Mouse (Mus musculus) neutrophil, adult 83 days (primary cell): ENCODE results near the gene Snrnp70. TPM values are rescaled to one million over a fixed set of nuclear protein-coding genes. Genes with fewer than 3 reads are reported as not detected.

Experiments
- total RNA-seq, 2 experiments: library from RNA; stranded (reverse); gene quantifications; one replicate each; pipeline ENCODE4 v1.2.4; 2023

Gene Snrnp70
- 100 to 1,000 TPM; 256 to 279 TPM for total RNA-seq

DNA sequence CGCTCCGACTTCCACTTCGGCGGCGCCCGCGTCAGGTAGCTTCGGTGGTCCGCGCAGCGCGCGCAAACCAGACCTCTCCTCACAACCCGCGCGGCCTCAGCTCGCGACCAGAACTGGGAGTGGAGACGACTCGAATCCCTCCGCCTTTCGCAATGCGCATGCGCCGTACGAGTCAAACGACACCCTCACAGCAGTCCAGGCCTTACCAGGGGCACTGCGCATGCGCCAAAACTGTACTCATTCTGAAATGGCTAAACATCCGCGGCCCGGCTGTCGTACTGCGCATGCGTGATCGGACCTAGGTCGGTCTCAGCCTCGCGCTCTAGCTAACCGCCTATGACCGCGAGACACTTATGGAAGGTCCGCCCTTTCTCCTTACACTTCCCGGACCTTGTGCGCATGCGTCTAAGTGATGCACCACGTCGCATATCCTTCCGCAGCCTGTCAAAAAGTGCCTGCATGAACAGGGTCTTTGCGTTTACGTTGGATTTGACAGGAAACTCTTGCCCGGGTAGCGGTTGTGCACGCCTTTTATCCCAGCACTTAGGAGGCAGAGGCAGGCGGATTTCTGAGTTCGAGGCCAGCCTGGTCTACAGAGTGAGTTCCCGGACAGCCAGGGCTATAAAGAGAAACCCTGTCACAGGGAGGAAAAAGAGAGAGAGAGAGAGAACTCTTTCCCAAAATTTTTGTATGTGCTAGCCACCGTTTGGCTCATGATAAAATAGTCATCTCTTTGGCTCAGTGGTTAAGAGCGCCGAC is at the start of gene Snrnp70:
TSS of gene Snrnp70 (minus strand) at position 165 of the 759 bp plus-strand sequence.

GRCm38 (mm10) chr7:45437521-45438276 is 42.2 kb upstream of the Snrnp70 start, which contains the start of gene Ruvbl2:
Gene Ruvbl2, minus strand, starts transcription at chr7:45438096.

DNA sequence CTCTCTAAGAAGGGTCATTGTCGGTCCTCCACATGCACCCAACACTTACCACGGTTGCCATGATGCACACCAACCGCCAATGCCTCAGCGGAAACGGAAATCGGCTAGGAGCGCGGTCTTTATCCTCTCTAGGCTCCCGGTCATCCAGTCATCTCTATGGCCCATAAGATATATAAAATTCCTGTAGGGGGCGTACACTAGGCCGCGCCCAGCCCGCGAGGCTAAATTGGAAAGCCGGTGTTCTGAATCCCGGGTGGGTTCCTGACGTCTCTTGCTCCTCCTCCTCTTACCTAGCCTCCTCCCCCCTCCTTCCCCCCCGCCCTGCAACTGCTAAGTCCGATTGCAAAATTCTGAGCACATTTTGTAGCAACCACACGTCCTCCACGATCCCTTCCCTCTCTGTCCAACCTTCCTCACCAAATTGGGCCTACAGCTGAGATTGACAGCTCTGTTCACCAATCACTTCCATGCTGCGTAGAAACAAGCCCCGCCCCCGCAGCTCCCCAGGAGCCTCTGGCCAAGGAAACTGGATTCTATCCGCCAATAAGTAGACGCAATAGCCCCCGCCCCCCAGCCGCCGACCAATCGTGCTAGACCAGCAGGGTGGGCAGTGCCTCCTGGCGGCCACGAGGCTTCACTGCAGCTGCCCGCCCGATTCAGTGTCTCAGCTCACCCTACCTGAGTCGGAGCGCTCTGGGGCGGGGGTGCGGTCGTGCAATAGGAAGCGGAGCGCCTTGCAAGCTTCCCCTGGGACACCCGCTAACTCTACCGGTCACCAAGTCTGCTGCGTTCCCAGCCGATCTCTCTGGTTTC is 38.9 kb upstream of the Snrnp70 start, which contains the start of gene Gys1:
TSS of gene Gys1 (plus strand) at position 642 of the 813 bp plus-strand sequence.

GRCm38 (mm10) chr7:45420615-45420919 is 25.0 kb upstream of the Snrnp70 start, which contains the start of gene Lhb:
Gene Lhb, plus strand, starts transcription at chr7:45420820.

GRCm38 (mm10) chr7:45413113-45413863 is 17.7 kb upstream of the Snrnp70 start, which contains the start of gene Ntf5:
Gene Ntf5, plus strand, starts transcription at chr7:45413695.

GRCm38 (mm10) chr7:45405091-45406075 is 9.8 kb upstream of the Snrnp70 start, which contains the start of gene Kcna7:
Gene Kcna7, plus strand, starts transcription at chr7:45405653.

DNA sequence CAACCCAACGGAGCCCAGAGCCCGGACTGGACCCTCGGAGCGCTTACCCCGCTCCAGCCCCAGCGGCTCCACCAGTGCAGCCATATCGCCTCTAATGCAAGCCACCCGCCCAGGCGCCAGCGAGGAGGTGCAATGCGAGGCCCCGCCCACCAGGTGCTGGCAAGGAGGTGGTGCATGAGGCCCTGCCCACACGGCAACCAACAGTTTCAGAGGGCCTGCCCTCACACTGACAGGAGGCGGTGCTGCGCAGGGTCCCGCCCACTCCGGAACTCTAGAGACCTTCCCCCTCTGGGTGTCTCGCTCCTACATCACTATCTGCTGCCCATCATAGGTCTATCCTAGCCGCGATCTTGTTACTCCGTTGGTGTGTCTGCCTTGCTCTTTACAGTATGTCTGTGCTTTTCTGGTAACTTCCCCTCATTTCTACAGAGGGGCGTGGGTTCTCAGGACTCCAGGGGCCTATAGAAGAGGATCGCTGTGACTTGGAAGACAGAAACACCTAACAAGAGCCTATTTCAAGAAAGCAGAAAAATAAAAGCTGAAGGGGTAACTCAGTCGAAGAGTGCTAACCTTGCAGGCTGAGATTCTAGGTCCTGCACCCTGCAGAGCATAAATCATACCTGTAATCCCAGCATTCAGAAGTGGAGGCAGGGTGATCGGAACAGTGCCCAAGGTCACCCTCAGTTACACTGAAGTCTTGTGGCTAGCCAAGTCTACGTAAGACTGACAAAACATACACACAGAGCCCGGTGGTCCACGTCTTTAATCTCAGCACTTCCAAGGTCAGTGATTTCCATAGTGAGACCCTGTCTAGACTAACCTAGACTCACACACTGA is 24.8 kb downstream of the Snrnp70 start, which contains the start of gene Lin7b:
TSS of gene Lin7b (minus strand) at position 109 of the 837 bp plus-strand sequence.

GRCm38 (mm10) chr7:45366652-45367019 is 28.9 kb downstream of the Snrnp70 start, which contains the start of gene Ppfia3:
Gene Ppfia3, minus strand, starts transcription at chr7:45367019.

GRCm38 (mm10) chr7:45335056-45335455 is 60.5 kb downstream of the Snrnp70 start, which contains the start of gene Hrc:
Gene Hrc, plus strand, starts transcription at chr7:45335290.

DNA sequence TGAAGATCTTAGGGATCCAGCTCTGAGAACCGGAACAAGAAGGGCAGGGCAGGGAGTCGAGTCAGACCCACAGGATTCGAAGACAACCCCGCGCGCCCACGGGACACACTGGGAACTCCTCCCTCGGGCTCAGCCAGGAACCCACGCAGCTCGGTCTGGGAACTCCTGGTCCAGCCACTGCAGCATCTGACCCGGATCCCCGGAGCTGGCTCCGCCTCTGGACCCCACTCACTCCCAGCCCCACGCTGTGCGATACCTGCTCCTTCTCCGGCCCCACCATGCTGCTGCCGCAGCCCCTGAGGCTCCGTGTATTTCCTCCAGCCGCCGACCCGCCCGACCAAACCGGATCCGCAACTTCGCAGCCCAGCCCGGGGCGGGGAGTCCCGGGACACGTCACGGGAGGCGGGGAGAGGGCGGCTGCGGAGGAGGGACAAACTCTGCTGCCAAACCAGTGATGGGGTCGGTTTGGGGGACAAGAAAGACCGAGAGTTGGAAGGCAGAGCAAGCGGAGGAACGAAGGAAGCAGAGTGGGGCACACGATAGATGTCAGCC is 62.0 kb downstream of the Snrnp70 start, which contains the start of gene Trpm4:
TSS of gene Trpm4 (minus strand) at position 350 of the 552 bp plus-strand sequence.

Other genes starting within 250 kb of the Snrnp70 start
- 10 to 100 TPM; 46.2 to 47.4 TPM for gene Pih1d1, start 241.4 kb downstream of the Snrnp70 start, total RNA-seq
- 10 to 100 TPM; 82.4 to 96.0 TPM for gene Aldh16a1, start 241.2 kb downstream of the Snrnp70 start, total RNA-seq
- not detected for gene Slc17a7, start 231.8 kb downstream of the Snrnp70 start, total RNA-seq
- gene Gfy, start 216.2 kb downstream of the Snrnp70 start, total RNA-seq: not detected
- not detected for gene Pth2, start 214.7 kb downstream of the Snrnp70 start, total RNA-seq
- gene Ccdc155, start 190.8 kb downstream of the Snrnp70 start, total RNA-seq: not detected
- 1 to 10 TPM; 1.0 to 1.3 TPM for gene Dkkl1, start 183.6 kb downstream of the Snrnp70 start, total RNA-seq
- gene Tead2, start 180.0 kb downstream of the Snrnp70 start, total RNA-seq: not detected
- 100 to 1,000 TPM; 297 to 345 TPM for gene Cd37, start 156.6 kb downstream of the Snrnp70 start, total RNA-seq
- gene Slc6a16, start 154.7 kb downstream of the Snrnp70 start, total RNA-seq: under 1 TPM; 0.57 to 0.59 TPM
- under 1 TPM in 1 of 2 experiments, not detected in 1; 0.24 TPM for gene Slc6a21, start 118.2 kb downstream of the Snrnp70 start, total RNA-seq
- gene Trpm4, start 62.0 kb downstream of the Snrnp70 start, total RNA-seq: 1 to 10 TPM; 2.3 to 4.8 TPM
- under 1 TPM in 1 of 2 experiments, not detected in 1; 0.68 TPM for gene Hrc, start 60.5 kb downstream of the Snrnp70 start, total RNA-seq
- gene Ppfia3, start 28.7 kb downstream of the Snrnp70 start, total RNA-seq: under 1 TPM in 1 of 2 experiments, not detected in 1; 0.31 TPM
- gene Lin7b, start 25.2 kb downstream of the Snrnp70 start, total RNA-seq: under 1 TPM in 1 of 2 experiments, not detected in 1; 0.66 TPM
- gene Kcna7, start 9.9 kb upstream of the Snrnp70 start, total RNA-seq: not detected
- gene Ntf5, start 18.0 kb upstream of the Snrnp70 start, total RNA-seq: not detected
- not detected for gene Lhb, start 25.1 kb upstream of the Snrnp70 start, total RNA-seq
- gene Gys1, start 39.1 kb upstream of the Snrnp70 start, total RNA-seq: 10 to 100 TPM; 58.1 to 59.5 TPM
- 10 to 100 TPM; 39.6 to 42.2 TPM for gene Ruvbl2, start 42.4 kb upstream of the Snrnp70 start, total RNA-seq
- 1,000 to 10,000 TPM; 1,390 to 1,483 TPM for gene Ftl1, start 64.1 kb upstream of the Snrnp70 start, total RNA-seq
- 10 to 100 TPM; 42.0 to 45.1 TPM for gene Bax, start 71.2 kb upstream of the Snrnp70 start, total RNA-seq
- not detected for gene Tulp2, start 86.1 kb upstream of the Snrnp70 start, total RNA-seq
- gene Gm45808, start 91.1 kb upstream of the Snrnp70 start, total RNA-seq: 1 to 10 TPM; 1.2 to 2.5 TPM
- 1 to 10 TPM; 5.9 to 6.1 TPM for gene Dhdh, start 93.1 kb upstream of the Snrnp70 start, total RNA-seq
- 100 to 1,000 TPM; 111 to 114 TPM for gene Nucb1, start 114.7 kb upstream of the Snrnp70 start, total RNA-seq
- 100 to 1,000 TPM; 253 to 370 TPM for gene Ppp1r15a, start 130.5 kb upstream of the Snrnp70 start, total RNA-seq
- gene Plekha4, start 130.6 kb upstream of the Snrnp70 start, total RNA-seq: under 1 TPM in 1 of 2 experiments, not detected in 1; 0.15 TPM
- not detected for gene Hsd17b14, start 159.2 kb upstream of the Snrnp70 start, total RNA-seq
- 10 to 100 TPM; 39.9 to 42.5 TPM for gene Bcat2, start 174.4 kb upstream of the Snrnp70 start, total RNA-seq
- not detected for gene Fgf21, start 219.7 kb upstream of the Snrnp70 start, total RNA-seq
- under 1 TPM in 1 of 2 experiments, not detected in 1; 0.22 TPM for gene Fut1, start 221.5 kb upstream of the Snrnp70 start, total RNA-seq
- not detected for gene Izumo1, start 226.1 kb upstream of the Snrnp70 start, total RNA-seq
- 1 to 10 TPM; 1.9 to 2.0 TPM for gene Rasip1, start 231.7 kb upstream of the Snrnp70 start, total RNA-seq
- under 1 TPM; 0.13 to 0.73 TPM for gene Mamstr, start 244.2 kb upstream of the Snrnp70 start, total RNA-seq